Mouse (Mus musculus) spleen, postnatal 10 days (tissue): ENCODE data around the gene Alg3.

Experiments used
- DNase-seq, 2 experiments: peaks; one replicate each; pipeline ENCODE4 v3.0.0; 2021 to 2022; ENCODE audit warnings: low spot score in 2 of 2

Alg3 gene

DNA sequence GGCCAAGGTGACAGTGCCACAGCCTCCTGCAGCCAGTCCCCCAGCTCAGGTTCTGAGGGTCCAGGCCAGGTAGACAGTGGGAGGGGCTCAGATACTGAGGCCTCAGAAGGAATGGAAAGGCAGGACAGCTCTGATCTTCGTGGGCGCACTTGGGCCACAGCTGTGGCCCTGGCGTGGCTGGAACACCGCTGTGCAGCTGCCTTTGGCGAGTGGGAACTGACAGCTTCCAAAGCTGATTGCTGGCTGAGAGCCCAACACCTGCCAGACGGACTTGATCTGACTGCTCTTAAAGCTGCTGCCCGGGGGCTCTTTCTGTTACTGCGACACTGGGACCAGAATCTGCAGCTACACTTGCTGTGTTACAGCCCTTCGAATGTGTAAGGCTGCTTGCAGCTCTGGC lies 6.8 kb downstream of the Alg3 start:
- DNase-seq, result no peak

DNA sequence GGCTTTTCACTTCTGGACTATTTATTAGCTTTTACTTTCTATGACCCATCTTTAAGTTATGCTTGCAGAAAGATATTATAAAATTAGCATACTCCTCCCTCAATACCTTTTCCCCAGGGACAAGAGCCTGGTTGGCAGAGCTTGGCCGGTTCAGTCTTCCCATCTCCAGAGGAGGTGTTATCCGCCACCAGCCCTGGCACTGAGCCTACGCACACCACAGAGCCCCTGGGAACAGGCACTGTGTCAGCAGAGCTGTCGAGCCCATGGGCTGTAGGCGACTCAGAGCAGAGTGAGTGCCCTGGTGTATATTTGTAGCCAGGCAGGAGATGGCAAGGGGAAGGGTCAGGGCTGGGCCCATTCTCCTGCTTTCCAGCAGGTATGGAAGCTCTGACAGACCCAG lies 11.0 kb downstream of the Alg3 start:
- DNase-seq, result no peak

DNA sequence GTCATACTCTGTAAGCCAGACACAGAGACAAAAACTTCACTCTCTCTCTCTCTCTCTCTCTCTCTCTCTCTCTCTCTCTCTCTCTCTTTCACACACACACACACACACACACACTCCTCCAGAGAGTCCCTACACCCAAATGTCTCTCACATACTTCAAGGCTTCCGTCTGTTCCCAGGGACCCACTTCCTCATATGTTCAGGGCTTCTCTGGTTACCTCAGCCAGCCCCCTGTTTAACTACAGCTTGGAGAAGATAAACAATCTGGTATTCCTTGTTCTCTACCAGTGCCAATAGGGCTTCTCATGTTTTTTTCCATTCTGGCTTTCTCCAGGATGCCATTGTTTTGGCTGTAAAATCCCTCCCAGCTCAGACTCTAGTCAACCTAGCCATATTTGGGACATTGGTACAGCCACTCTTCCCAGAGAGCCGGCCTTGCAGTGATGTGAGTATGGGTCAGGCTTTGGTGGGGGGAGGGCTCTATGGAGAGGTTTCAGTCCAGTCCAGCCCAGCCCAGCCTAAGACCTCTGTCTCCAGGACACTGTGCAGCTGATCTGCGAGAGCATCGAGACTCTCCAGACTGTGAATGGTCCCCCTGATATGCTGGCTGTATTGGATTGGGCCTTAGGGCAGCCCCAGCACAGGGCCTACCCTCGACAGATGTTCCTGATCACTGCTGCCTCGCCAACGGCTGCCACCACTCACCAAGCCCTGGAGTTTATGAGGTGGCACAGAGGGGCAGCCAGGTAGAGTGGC lies 14.7 kb downstream of the Alg3 start:
- no peak for DNase-seq

DNA sequence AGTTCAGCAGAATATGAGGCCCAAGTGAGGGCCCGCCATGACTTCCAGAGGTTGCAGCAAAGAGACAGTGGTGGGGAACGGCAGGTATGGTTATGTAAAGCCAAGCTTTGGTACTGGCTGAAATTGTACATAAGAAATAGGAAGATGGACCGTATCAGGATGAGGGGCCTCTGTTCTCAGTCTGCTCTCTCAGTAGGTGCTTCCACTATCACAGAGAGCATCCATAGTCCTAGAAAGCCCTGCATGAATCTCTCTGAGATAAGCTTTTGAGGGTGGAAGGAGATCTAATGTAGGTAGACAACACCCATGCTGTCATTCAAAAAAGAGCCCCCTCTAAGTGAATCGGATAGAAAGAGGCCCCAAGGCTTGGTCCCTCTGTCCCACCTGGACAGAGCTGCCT lies 15.8 kb downstream of the Alg3 start:
- no peak for DNase-seq

DNA sequence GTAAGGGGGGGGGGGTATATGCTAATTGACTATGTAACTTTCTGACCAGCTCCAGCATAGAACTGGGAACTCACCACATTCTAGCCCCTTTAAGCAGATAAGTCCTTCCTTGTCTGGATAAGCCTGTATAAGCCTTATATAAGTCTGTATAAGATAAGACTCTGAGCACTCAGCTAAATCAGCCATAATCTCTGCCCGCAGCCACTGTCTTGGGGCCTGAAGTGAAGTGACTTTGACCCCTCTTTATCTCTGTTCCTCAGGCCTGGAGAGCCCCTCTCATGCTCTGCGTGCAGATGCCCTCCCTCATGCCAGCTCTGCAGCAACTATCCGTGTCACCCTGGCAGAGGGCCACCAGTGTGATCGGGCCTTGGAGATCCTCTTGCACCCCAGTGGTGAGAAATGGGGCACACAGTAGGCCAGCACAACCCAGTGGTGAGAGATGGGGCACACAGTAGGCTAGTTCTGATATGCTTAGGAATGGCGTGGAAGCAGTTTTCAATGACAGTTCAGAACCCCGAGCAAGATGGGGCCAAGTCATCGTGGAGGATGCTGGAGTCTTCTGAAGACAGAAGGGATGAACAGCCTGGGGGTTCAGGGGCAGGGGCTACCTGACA lies 16.4 kb downstream of the Alg3 start:
- DNase-seq, result no peak

DNA sequence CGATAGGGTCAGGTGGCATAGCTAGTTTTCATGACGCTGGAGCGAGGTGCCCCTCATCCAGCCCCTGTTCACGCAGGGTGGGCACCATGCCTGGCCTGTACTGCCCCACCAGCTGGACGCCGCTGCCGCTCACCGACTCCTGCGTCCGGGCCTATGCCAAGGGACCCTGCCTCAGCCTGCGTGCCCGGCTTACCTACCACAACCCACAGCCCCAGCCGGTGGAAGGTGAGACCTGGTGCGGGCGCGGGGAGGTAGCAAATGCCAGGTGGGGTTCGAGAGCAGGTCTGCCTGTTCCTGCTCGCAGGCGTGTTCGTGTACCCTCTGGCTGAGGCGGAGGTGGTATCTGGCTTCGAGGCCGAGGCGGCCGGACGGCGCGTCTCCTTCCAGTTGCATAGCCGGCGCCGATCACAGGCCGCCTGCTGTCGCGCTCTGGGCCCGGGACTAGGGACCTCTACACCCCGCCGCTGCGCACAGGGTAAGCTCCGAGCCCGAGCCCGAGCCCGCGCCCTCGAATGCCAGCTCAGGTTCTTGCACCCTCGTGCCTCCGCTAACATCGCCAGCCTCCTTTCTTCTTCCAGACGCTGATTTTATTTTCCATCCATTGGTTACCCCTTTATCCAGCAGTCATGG lies 20.3 kb downstream of the Alg3 start:
- no peak for DNase-seq

DNA sequence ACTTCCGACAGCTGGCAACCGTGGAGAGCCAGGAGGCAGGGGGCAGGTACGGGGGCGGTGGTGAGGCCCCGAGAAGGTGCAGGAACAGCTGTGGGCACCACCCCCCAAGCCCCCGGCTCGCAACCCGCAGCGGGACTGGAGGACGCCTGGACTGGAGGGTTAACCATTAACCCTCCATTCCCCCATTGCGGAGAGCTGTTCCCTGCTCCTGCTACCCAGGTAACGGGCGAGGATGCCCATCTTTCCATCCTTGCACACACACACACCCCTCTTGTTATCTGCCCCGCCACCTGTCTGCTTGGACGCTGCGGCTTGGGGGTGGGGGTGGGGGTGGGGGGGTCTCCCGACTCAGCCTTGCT lies 20.9 kb downstream of the Alg3 start:
- DNase-seq, result no peak

DNA sequence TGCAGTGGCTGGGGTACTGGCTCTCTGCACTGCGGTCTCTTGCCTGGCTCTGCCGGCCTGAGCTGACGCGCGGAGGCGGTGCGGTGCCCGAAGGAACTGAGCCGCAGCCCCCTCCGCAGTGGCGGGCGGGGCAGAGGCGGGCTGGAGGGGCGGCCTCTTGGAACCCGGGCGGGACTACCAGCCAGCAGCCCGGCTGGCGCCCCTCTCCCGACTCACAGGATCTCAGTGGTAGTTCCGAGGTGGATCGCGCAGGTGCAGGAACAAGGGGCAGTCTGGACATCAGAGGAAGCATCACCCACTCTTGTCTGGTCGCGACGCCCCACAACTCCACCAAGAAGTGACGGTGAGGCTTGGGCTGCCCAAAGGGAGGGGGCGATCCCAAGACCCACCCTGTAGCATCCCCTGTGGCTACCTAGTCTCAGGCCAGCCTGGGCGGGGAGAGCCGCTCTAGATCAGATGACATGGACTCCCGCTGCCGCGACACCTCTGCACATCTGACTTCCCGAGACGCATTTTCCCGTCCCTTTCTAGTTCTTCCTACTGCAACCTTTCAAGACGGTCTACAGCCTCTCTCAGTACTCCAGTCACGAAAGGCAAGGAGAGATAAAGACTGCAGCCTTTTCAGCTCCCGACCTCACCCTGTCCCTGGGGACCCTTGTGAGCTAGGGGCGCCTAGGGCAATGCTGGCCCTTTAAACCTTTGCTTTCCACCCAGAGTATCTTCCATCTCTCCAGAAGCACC lies 21.4 kb downstream of the Alg3 start:
- DNase-seq, result no peak

DNA sequence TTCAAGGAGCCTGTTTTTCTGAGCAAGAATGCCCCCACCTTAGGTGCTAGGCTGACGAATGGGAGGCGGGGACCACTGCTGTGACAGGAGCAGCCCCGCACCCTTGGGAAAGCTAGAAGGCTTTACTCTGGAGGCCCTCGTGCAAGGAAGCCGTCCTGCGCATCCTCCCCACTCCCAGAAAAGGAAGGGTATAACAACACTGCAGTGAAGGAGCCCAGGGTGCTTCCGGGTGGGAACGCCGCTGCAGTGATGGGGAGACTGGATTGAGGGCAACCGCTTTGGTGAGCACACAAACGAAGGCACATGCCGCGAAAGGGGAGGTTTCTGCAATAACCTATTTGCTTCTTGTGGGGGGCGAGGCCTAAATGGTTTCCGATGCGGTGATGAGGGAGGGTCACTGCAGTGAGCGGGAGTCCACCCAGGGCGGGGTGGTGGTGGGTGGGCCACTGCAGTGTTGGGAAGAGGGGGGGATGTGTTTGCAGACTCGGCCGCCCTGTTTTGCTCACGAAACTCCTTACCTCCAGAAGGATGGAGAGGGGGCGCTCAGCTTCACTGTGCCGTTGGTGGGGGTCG lies 22.1 kb downstream of the Alg3 start, which contains the start of gene Vwa5b2:
Gene Vwa5b2 (plus strand): TSS at position 106 of the 573 bp plus-strand sequence.
- no peak for DNase-seq

DNA sequence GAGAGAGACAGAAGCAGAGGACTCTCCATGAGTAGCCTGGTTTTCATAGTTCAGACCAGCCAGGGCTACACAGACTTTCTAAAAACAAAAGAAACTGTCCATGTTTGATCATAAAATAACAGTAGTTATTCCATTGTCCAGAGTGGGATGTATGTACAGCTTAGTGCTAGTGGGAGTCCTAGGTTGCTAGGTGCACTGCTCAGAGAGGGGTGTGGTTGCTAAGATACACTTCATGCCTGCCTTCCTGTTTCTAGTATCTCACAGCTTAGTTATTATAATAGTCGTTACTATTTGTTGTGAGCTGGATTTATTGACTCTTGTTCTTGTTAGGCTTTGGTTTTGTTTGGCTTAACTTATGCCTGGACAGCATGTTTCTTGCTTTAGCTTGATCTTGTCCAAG lies 46.5 kb downstream of the Alg3 start:
- no peak for DNase-seq

DNA sequence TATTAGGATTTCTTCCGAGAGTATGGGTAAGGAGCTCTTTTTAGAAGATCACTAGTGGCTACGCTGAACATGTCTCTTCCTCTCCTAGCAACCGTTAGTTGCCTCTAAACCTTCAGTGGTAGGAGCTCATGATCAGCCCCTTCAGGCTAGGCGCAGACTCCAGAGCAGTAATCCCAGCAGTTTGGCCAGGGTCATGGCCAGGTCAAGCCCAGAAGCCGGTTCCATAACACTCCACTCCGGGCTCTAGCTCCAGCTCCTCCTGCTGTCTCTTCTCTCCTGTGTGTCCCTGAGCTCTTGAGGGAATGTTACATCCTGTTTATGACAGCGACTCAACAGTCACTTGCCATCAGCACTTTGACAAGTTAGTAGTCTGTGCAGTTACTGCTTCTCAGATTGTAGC lies 54.2 kb downstream of the Alg3 start:
- no peak for DNase-seq
